ENCODE assay signal across 8 mouse cellular contexts in genomic region chr10:36506033-36506726, GRCm38 (mm10). TPM values are rescaled to one million over a fixed set of nuclear protein-coding genes. Genes with fewer than 3 reads are reported as not detected.
DNase-seq lines count a peak whose midpoint lies in the region; ATAC-seq and TF ChIP-seq lines count a peak whose summit lies in the region.

No protein-coding gene starts in this region.

- H3K36me3 ChIP-seq in liver, embryonic 11.5 days (ENCODE audit: control insufficient read depth, insufficient read depth, low read length) = no peaks in the 10 kb centered on the region
- no peaks in the 10 kb centered on the region for H3K36me3 ChIP-seq in hindbrain, embryonic 10.5 days
- H3K36me3 ChIP-seq in liver, postnatal 0 days (replicated peaks; ENCODE audit: insufficient read depth, low read length) = no peaks in the 10 kb centered on the region
- H3K36me3 ChIP-seq in stomach, embryonic 16.5 days (ENCODE audit: control insufficient read depth, insufficient read depth, low read length) = no peaks in the 10 kb centered on the region

- TF ChIP-seq POLR2A in cortical plate, adult 2 months (IDR thresholded peaks at IDR 0.05; ENCODE audit: extremely low read depth, insufficient read depth, low read length) = no peak

- no peak for TF ChIP-seq EP300 in liver, postnatal 0 days (IDR thresholded peaks at IDR 0.05; ENCODE audit: low read depth)

- WGBS in liver, embryonic 11.5 days = 9% methylated on average over 13 of the region's 13 CpGs
- WGBS in hindbrain, embryonic 10.5 days = 10% methylated on average over 13 of the region's 13 CpGs
- 10% methylated on average over 13 of the region's 13 CpGs for WGBS in liver, postnatal 0 days (ENCODE audit: insufficient replicate concordance)
- WGBS in stomach, embryonic 16.5 days = 10% methylated on average over 13 of the region's 13 CpGs

- DNase-seq in liver, embryonic 11.5 days (ENCODE audit: low spot score) = peak; percentile 31
- no peak for DNase-seq in liver
- peak; percentile 13 for DNase-seq in hindbrain, embryonic 10.5 days (ENCODE audit: low spot score)
- DNase-seq in liver, postnatal 0 days = no peak
- DNase-seq in gastrocnemius, postnatal 25 days = no peak
- DNase-seq in lung, adult 18-20 months = no peak

- no peaks in the 10 kb centered on the region for H3K4me1 ChIP-seq in liver, embryonic 11.5 days (replicated peaks; ENCODE audit: control insufficient read depth, insufficient read depth, low read length)
- no peaks in the 10 kb centered on the region for H3K4me1 ChIP-seq in cortical plate, adult 2 months (ENCODE audit: control insufficient read depth, insufficient read depth, low read length)
- H3K4me1 ChIP-seq in hindbrain, embryonic 10.5 days (replicated peaks) = peaks cover 21% of the 10 kb centered on the region
- no peaks in the 10 kb centered on the region for H3K4me1 ChIP-seq in liver, postnatal 0 days (ENCODE audit: insufficient read depth)
- peaks cover 9% of the 10 kb centered on the region; the same call in 1 of the 2 replicates for H3K4me1 ChIP-seq in stomach, embryonic 16.5 days (ENCODE audit: control insufficient read depth, insufficient read depth, low read length)

- ATAC-seq in liver, embryonic 11.5 days (replicated peaks; ENCODE audit: low FRiP score) = peak; percentile 45; the same call in 1 of the 2 replicates
- no peak for ATAC-seq in liver, postnatal 0 days
- peak; percentile 54; the same call in 1 of the 2 replicates for ATAC-seq in stomach, embryonic 16.5 days (ENCODE audit: insufficient read depth, low FRiP score)

- peak overlapping the region; percentile 83 for H3K4me2 ChIP-seq in liver, embryonic 11.5 days
- H3K4me2 ChIP-seq in liver, postnatal 0 days (ENCODE audit: low read depth, low read length) = peak overlapping the region; percentile 64; the same call in 1 of the 2 replicates
- peak overlapping the region; percentile 98 for H3K4me2 ChIP-seq in stomach, embryonic 16.5 days (ENCODE audit: low read depth, low read length)

- peak overlapping the region; percentile 53 for H3K4me3 ChIP-seq in liver, embryonic 11.5 days (ENCODE audit: low read depth, low read length)
- H3K4me3 ChIP-seq in cortical plate, adult 2 months (ENCODE audit: insufficient read depth, low read length) = peak overlapping the region; percentile 47
- peak overlapping the region; percentile 80 for H3K4me3 ChIP-seq in hindbrain, embryonic 10.5 days
- H3K4me3 ChIP-seq in liver, postnatal 0 days (ENCODE audit: low read depth, low read length) = no peak overlapping the region
- H3K4me3 ChIP-seq in stomach, embryonic 16.5 days (replicated peaks; ENCODE audit: low read length) = peak overlapping the region; percentile 65

- H3K27me3 ChIP-seq in liver, embryonic 11.5 days (replicated peaks; ENCODE audit: control insufficient read depth, insufficient read depth, low read length) = peaks cover 31% of the 10 kb centered on the region
- peaks cover 46% of the 10 kb centered on the region for H3K27me3 ChIP-seq in hindbrain, embryonic 10.5 days (ENCODE audit: insufficient read depth, poor library complexity, severe bottlenecking)
- peaks cover 28% of the 10 kb centered on the region for H3K27me3 ChIP-seq in liver, postnatal 0 days (ENCODE audit: insufficient read depth, low read length)
- peaks cover 24% of the 10 kb centered on the region for H3K27me3 ChIP-seq in stomach, embryonic 16.5 days (ENCODE audit: control insufficient read depth, insufficient read depth, low read length)

- H3K9ac ChIP-seq in liver, embryonic 11.5 days (ENCODE audit: low read depth, low read length) = no peak overlapping the region
- H3K9ac ChIP-seq in liver, postnatal 0 days (replicated peaks) = no peak overlapping the region
- H3K9ac ChIP-seq in stomach, embryonic 16.5 days (ENCODE audit: low read length) = no peak overlapping the region

- no peaks in the 10 kb centered on the region for H3K9me3 ChIP-seq in liver, embryonic 11.5 days (ENCODE audit: control insufficient read depth, low read length)
- H3K9me3 ChIP-seq in hindbrain, embryonic 10.5 days = no peaks in the 10 kb centered on the region
- no peaks in the 10 kb centered on the region for H3K9me3 ChIP-seq in liver, postnatal 0 days (ENCODE audit: low read length)
- no peaks in the 10 kb centered on the region for H3K9me3 ChIP-seq in stomach, embryonic 16.5 days (replicated peaks; ENCODE audit: control insufficient read depth, low read length)

- TF ChIP-seq CTCF in cortical plate, adult 2 months (IDR thresholded peaks at IDR 0.05; ENCODE audit: extremely low read depth, insufficient read depth, low read length) = peak; percentile 35; the same call in 1 of the 2 replicates
- TF ChIP-seq CTCF in liver, postnatal 0 days (IDR thresholded peaks at IDR 0.05; ENCODE audit: low read depth) = no peak

- no peak overlapping the region for H3K27ac ChIP-seq in liver, embryonic 11.5 days (ENCODE audit: low read depth, low read length)
- no peak overlapping the region for H3K27ac ChIP-seq in cortical plate, adult 2 months (ENCODE audit: insufficient read depth, low read length)
- peak overlapping the region; percentile 77 for H3K27ac ChIP-seq in hindbrain, embryonic 10.5 days
- H3K27ac ChIP-seq in liver, postnatal 0 days (ENCODE audit: low read depth) = no peak overlapping the region
- no peak overlapping the region for H3K27ac ChIP-seq in stomach, embryonic 16.5 days (ENCODE audit: low read length)

RNA-seq across cellular contexts. Expression of gene Hs3st5, which starts 0.4 kb away (rescaled TPM):
- polyA plus RNA-seq in liver, embryonic 11.5 days (2014; fragmentation: Nextera tagmentation; extraction: Ambion mirVana) = 0.07 TPM in 1 of 2 replicates, not detected in the other
- 4.3 and 4.4 TPM in 2 replicates for polyA plus RNA-seq in cortical plate, adult 2 months (2012; rRNA removed)
- polyA plus RNA-seq in hindbrain, embryonic 10.5 days (2016; fragmentation: Nextera tagmentation; extraction: Ambion mirVana) = 2.2 and 3.2 TPM in 2 replicates
- polyA plus RNA-seq in liver, postnatal 0 days (2015; fragmentation: Nextera tagmentation; extraction: Ambion mirVana) = not detected in 2 replicates
- 1.4 and 2.1 TPM in 2 replicates for polyA plus RNA-seq in stomach, embryonic 16.5 days (2015; fragmentation: Nextera tagmentation; extraction: Ambion mirVana)
- 1 to 10 TPM; 2.3 to 2.4 TPM for total RNA-seq in gastrocnemius, postnatal 25 days (2021)

Comparison
In these comparisons a context has a peak if more than half of its experiments do, and no peak if none do; other contexts are left out.
1. DNase-seq: peak in liver, embryonic 11.5 days (single experiment) and hindbrain, embryonic 10.5 days (single experiment); none in liver (single experiment), liver, postnatal 0 days (single experiment), gastrocnemius, postnatal 25 days (single experiment) and lung, adult 18-20 months (0 of 2).
2. Peak in every context shown above with its lines, with median percentiles within 50 percentile points of each other: H3K4me2 ChIP-seq.